Mouse (Mus musculus) urinary bladder, adult 18-20 months (tissue): ENCODE results near the gene Gys1.
"Not testable (repeated sequence)": the region's sequence is repeated elsewhere in the genome, so short reads cannot be mapped to it uniquely, and the experiment has no call there.

Experiments
- DNase-seq, 2 experiments: peaks; one replicate each; pipeline ENCODE4 v3.0.0; 2022; ENCODE audit warnings: low spot score in 2 of 2, mixed read lengths in 2 of 2

The Gys1 gene

DNA sequence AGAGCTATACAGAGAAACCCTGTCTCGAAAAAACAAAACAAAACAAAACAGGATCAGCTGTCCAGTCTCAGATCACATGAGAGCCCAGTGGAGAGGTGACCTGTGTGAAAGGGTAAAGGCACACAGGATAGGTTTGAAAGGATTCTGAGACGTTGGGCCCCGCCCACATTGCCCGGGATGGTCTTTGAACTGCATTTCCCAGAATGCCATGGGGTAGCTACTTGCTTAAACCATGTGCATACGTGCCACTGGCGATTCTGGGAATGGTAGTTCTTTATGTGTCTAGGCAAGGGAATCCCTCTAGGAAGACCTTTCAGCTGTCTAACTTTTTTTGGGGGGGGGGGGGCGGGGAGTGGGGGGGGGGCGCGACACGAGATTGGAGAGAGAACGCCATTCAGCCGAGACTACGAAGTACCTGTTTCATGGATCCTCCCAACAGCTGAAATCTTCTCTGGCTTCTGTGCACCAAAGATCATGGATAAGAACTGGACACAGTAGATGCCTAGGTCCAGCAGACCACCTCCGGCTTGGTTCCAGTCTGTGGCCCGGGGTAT, 46.8 kb downstream of the Gys1 start, which contains the start of gene Tulp2:
TSS of gene Tulp2 (plus strand) at position 504 of the 554 bp plus-strand sequence.
- peak in 1 of 2 experiments; percentile 41 for DNase-seq

- no peak for DNase-seq
Observed at GRCm38 (mm10) chr7:45482166-45482565, 47.5 kb downstream of the Gys1 start.

- not testable (repeated sequence) for DNase-seq
Observed at GRCm38 (mm10) chr7:45484985-45485384, 50.3 kb downstream of the Gys1 start.

DNA sequence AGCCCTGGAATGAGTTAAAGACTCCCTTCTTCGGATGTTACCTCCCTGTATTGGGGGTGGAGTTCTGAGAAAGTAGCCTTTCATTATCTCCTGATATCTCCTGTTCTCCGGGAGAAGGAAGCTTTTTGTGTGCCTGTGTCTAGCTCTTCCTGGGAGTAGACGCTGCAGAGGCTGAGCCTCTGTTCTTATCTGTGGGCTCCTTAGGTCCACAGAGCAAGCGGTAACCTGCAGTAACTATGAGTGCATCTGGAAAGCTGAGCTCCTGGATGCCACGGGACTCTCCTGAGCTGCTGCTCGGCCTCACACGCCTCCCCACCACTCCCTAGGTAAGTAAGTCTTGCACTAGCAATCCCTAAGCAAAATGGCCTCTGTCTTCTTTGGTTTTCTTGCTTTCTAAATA, 51.5 kb downstream of the Gys1 start:
- DNase-seq = no peak

DNA sequence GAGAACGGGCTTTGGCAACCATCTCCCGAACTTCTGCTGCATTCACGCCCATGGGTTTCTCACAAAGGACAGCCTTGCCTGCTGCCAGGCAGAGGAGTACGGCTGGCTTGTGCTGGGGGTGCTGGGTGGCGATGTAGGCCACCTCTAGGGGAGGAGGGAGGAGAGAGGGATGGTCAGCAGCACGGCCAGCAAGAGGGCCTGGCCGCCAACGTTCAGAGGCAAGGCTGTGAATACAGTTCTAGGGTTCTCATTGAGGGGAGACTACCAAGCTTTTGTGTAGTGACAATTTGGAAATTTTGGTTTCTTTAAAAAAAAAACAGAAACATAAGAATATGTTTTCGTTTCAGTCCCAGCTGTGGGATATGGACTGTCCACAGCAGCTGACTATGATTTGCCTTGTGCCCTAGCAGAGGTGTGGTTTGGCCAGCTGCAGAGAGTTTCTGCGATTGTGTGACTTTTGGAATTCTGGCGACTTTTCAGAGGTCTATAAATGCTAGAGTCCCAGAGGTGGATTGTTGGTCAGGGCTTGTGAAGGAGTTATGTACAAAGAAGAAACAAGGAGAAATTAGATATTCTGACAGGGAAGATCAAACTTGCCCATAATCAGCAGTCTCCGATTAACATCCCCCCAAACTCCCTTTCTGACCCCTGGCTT, 52.2 kb downstream of the Gys1 start, which contains the start of gene Gm45808:
TSS of gene Gm45808 (minus strand) at position 51 of the 655 bp plus-strand sequence.
- DNase-seq = no peak

DNA sequence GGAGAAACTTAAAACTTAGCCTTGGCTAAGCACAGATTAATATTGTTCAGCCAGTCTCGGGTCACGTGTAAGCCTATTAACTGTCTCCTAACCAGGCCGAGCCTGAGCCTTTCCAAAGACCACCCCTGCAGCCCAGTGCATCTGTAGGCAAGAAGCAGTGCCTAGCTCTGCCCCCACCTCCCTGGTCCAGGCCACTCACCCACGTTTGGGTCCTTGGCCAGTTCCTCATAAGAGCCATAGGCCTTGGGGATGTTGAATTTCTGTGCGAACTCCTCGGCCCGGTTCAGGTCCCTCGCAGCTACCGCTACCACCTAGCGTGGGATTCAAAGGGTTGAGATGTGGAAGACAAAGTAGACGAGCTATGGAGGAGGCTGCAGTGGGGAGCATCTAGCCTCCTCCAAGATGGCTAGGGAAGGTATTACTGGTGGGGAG, 53.2 kb downstream of the Gys1 start:
- DNase-seq = no peak

DNA sequence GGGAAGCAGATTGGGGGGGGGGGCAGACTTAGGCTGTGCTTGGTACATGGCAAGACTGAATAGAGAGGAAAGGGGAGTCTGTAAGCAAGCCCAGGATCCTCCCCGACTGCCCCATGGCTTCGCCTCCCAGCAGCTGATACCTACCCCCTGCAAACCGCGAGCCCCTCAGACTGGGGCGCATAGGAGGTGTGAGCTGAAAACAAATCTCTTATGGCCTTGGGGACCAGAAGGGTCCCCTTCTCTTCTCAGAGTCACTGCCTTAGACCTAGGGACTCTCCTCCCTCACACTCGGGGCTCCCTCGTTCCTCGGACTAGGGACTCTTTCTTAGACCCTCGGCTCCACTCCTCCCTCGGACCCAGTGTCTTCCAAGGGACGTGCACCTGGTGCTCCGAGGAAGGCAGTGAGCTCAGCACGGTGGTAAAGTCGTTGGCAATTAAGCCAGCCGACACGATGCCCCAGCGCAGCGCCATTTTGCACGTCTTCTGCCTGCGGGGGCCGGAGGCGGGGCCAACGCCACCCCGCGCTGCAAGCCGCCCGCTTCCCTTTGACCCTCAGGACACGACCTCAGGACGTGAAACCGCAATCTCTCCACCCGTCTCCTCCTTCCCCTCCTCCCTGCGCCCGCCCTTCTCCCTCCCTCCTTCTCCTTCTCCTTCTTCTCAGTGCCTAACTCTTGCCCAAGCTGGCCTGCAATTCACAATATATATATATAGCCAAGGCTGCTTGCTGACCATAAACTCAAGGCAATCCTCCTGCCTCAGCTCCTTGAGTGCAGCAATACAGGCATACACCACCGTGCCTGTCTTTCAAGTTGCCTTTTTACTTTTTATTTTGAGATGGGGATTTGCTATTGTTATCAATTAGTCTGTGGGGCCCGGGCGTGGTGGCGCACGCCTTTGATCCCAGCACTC, 53.9 kb downstream of the Gys1 start, which contains the start of gene Dhdh:
TSS of gene Dhdh (minus strand) at position 513 of the 912 bp plus-strand sequence.
- peak; percentile 55 to 66 for DNase-seq

GRCm38 (mm10) chr7:45489578-45489977, 54.9 kb downstream of the Gys1 start:
- DNase-seq = no peak

GRCm38 (mm10) chr7:45490822-45491221, 56.2 kb downstream of the Gys1 start:
- DNase-seq = no peak

DNA sequence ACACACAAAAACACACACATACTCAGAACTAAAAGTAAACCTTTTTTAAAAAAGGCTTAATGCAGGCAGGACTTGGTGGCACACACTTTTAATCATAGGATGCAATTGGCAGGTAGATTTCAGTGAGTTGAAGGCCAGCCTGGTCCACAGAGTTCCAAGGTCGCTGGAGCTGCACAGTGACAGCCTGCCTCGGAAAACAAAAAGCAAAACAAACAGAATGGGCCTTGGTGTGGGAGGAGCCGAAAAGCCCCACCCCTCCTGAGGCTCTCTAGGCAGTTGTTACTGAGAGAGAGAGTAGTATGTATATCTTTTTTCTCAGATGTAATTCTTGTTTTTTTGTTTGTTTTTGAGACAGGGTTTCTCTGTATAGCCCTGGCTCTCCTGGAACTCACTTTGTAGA, 56.6 kb downstream of the Gys1 start:
- DNase-seq = no peak

- no peak for DNase-seq
Observed at GRCm38 (mm10) chr7:45492225-45492844, 57.7 kb downstream of the Gys1 start.

DNA sequence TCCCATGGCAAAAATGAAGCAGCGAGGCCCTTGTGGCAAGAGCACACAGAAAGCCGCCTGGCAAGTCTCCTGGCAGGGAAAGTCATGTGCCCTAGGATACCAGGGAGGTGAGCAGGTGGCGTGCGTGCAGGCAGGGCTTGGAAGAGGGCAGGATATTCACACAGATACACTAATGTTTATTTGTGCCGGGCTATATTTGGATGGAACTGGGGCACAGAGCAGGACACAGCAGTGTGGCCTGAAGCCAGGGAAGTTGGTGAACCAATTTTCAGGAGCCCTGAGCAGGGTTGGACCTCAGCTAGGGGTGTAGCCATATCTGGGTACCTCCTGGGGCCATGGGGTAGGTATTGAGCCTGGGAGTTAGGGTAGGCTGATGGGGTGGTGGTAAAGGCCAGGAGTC, 58.3 kb downstream of the Gys1 start:
- DNase-seq = no peak

GRCm38 (mm10) chr7:45494548-45494947, 59.9 kb downstream of the Gys1 start:
- no peak for DNase-seq

GRCm38 (mm10) chr7:45498427-45498826, 63.8 kb downstream of the Gys1 start:
- no peak for DNase-seq
